Mouse (Mus musculus) liver, postnatal 0 days (tissue): ENCODE measurements around the gene Lactbl1. TPM values are rescaled to one million over a fixed set of nuclear protein-coding genes. Genes with fewer than 3 reads are reported as not detected.
A peak's percentile ranks its signal among the peaks of the same experiment; 100 is the strongest.

Experiments used
- ATAC-seq: fragments of 200-750 bp; cut with Nextera tagmentation; 2 replicates; pipeline ENCODE4 v1.8.0; 2017; ENCODE audit warnings: mild to moderate bottlenecking, moderate library complexity
- DNase-seq: peaks from one replicate; pipeline ENCODE4 v3.0.0-alpha.2; 2016
- H3K27ac ChIP-seq: fragments of 300-500 bp; sonication (generic); 2 replicates; pipeline ENCODE4 v1.5.1; 2014; ENCODE audit warnings: antibody characterized with exemption, moderate library complexity, mild to moderate bottlenecking, low read depth
- H3K27me3 ChIP-seq: fragments of 300-500 bp; sonication (generic); 2 replicates; pipeline ENCODE4 v1.6.1; 2014; ENCODE audit warnings: low read length, control low read depth, mixed read lengths; ENCODE audit not compliant: insufficient read depth
- H3K36me3 ChIP-seq: fragments of 300-500 bp; sonication (generic); replicated peaks from 2 replicates; pipeline ENCODE4 v1.6.1; 2014; ENCODE audit warnings: mild to moderate bottlenecking, control low read depth, low read length, moderate library complexity, mixed read lengths; ENCODE audit not compliant: insufficient read depth
- H3K4me1 ChIP-seq: fragments of 300-500 bp; sonication (generic); 2 replicates; pipeline ENCODE4 v1.6.1; 2014; ENCODE audit warnings: antibody characterized with exemption, mild to moderate bottlenecking, control low read depth; ENCODE audit not compliant: insufficient read depth
- H3K4me2 ChIP-seq: fragments of 300-500 bp; sonication (generic); 2 replicates; pipeline ENCODE4 v1.6.1; 2014; ENCODE audit warnings: low read depth, mild to moderate bottlenecking, low read length, moderate library complexity, mixed read lengths
- H3K4me3 ChIP-seq: fragments of 300-500 bp; sonication (generic); 2 replicates; pipeline ENCODE4 v1.5.1; 2014; ENCODE audit warnings: low read depth, low read length
- H3K9ac ChIP-seq: fragments of 300-500 bp; sonication (generic); replicated peaks from 2 replicates; pipeline ENCODE4 v1.6.1; 2014; ENCODE audit warnings: mild to moderate bottlenecking, moderate library complexity
- H3K9me3 ChIP-seq: fragments of 300-500 bp; sonication (generic); 2 replicates; pipeline ENCODE4 v1.6.1; 2016; ENCODE audit warnings: mild to moderate bottlenecking, control low read depth, low read length, mixed read lengths
- CTCF ChIP-seq: sonication (generic); IDR thresholded peaks from 2 replicates; pipeline ENCODE4 v1.5.1; 2016; ENCODE audit warnings: antibody characterized with exemption, low read depth
- EP300 ChIP-seq: IDR thresholded peaks from 2 replicates; pipeline ENCODE4 v1.6.1; 2016; ENCODE audit warnings: antibody characterized with exemption, low read depth, mild to moderate bottlenecking
- WGBS: fragments of 180-500 bp; shearing (Covaris S2); extraction: QIAGEN DNeasy Blood & Tissue Kit; methylation state at CpG from one replicate; pipeline ENCODE4 v1.1.7; 2014; ENCODE audit not compliant: insufficient replicate concordance; 5-methylcytosine and 5-hydroxymethylcytosine counted together
- polyA plus RNA-seq: library from polyadenylated mRNA; unstranded; fragments of >200 nt; fragmentation: Nextera tagmentation; extraction: Ambion mirVana; gene quantifications from 2 replicates; pipeline ENCODE4 v1.2.1, GENCODE M21; 2015

The Lactbl1 gene
- polyA plus RNA-seq, 1 experiment from 2014 or later, result not detected

GRCm38 (mm10) chr4:136638230-136638750, 15.9 kb downstream of the Lactbl1 start:
- 58% methylated on average over 7 of the region's 7 CpGs for WGBS
- DNase-seq (no peak), ATAC-seq (no peak)
- peaks cover 7% of the 10 kb centered on the region for H3K4me1 ChIP-seq
- no peaks in the 10 kb centered on the region for H3K9me3 ChIP-seq
- H3K36me3 ChIP-seq, result no peaks in the 10 kb centered on the region
- H3K4me3 ChIP-seq, result no peak overlapping the region
- TF ChIP-seq CTCF, result no peak
- no peak for TF ChIP-seq EP300
- H3K9ac ChIP-seq, result no peak overlapping the region
- no peak overlapping the region for H3K4me2 ChIP-seq
- peaks cover 23% of the 10 kb centered on the region for H3K27me3 ChIP-seq
- H3K27ac ChIP-seq, result no peak overlapping the region

GRCm38 (mm10) chr4:136638890-136639289, 16.5 kb downstream of the Lactbl1 start:
- no peak for ATAC-seq
- WGBS, result 12% methylated on average over 10 of the region's 10 CpGs
- Histone ChIP-seq H3K27me3 (peaks cover 23% of the 10 kb centered on the region), H3K9ac (no peak overlapping the region), H3K27ac (no peak overlapping the region), H3K36me3 (no peaks in the 10 kb centered on the region), H3K9me3 (no peaks in the 10 kb centered on the region), H3K4me3 (no peak overlapping the region), H3K4me2 (no peak overlapping the region), H3K4me1 (peaks cover 7% of the 10 kb centered on the region)
- DNase-seq, result no peak
- TF ChIP-seq CTCF (no peak), EP300 (no peak)

- peak; percentile 94 for TF ChIP-seq CTCF
- TF ChIP-seq EP300, result no peak
- WGBS, result 26% methylated on average over 11 of the region's 11 CpGs
- no peaks in the 10 kb centered on the region for H3K9me3 ChIP-seq
- no peak overlapping the region for H3K9ac ChIP-seq
- peak; percentile 85 for DNase-seq
- no peak overlapping the region for H3K27ac ChIP-seq
- H3K36me3 ChIP-seq, result no peaks in the 10 kb centered on the region
- ATAC-seq, result no peak
- no peak overlapping the region for H3K4me2 ChIP-seq
- no peaks in the 10 kb centered on the region for H3K4me1 ChIP-seq
- H3K27me3 ChIP-seq, result no peaks in the 10 kb centered on the region
- no peak overlapping the region for H3K4me3 ChIP-seq
These were observed 26.6 kb downstream of the Lactbl1 start for GRCm38 (mm10) chr4:136648922-136649479.

GRCm38 (mm10) chr4:136649480-136650196, 27.2 kb downstream of the Lactbl1 start:
- Histone ChIP-seq H3K9ac (no peak overlapping the region), H3K9me3 (no peaks in the 10 kb centered on the region), H3K4me1 (no peaks in the 10 kb centered on the region), H3K27ac (no peak overlapping the region), H3K4me2 (no peak overlapping the region), H3K4me3 (no peak overlapping the region), H3K27me3 (no peaks in the 10 kb centered on the region), H3K36me3 (no peaks in the 10 kb centered on the region)
- DNase-seq, result no peak
- TF ChIP-seq EP300 (no peak), CTCF (no peak)
- 43% methylated on average over 13 of the region's 13 CpGs for WGBS
- ATAC-seq, result no peak

GRCm38 (mm10) chr4:136650261-136650660, 27.8 kb downstream of the Lactbl1 start:
- no peaks in the 10 kb centered on the region for H3K36me3 ChIP-seq
- no peak overlapping the region for H3K4me2 ChIP-seq
- ATAC-seq (no peak), DNase-seq (no peak)
- H3K27me3 ChIP-seq, result no peaks in the 10 kb centered on the region
- 80% methylated on average over 8 of the region's 8 CpGs for WGBS
- TF ChIP-seq CTCF (no peak), EP300 (no peak)
- no peak overlapping the region for H3K27ac ChIP-seq
- no peaks in the 10 kb centered on the region for H3K9me3 ChIP-seq
- no peak overlapping the region for H3K9ac ChIP-seq
- no peaks in the 10 kb centered on the region for H3K4me1 ChIP-seq
- no peak overlapping the region for H3K4me3 ChIP-seq

DNA sequence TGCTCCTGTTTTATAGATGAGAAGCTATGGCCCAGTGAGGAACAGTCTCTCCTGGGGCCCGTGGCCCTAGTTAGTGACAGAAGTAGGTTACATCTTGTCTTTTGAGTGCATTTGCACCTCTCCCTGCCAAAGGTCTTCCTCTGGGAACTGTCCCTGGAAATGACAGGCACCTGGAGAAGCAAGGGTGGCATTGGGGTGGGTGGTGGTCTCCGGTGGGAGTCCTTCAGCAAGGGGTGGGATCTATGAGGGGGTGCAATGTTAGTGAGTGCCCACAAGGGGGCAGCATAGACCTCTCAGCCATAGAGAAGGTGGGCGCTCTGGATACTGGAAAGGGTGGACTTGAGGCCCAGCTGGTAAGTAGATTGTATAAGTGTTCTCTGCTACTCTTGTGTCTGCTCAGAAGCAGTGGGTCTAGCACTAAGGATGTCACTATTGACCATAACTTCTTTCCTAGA, 29.0 kb downstream of the Lactbl1 start:
- Histone ChIP-seq H3K27me3 (no peaks in the 10 kb centered on the region), H3K4me2 (no peak overlapping the region), H3K9ac (no peak overlapping the region), H3K36me3 (no peaks in the 10 kb centered on the region), H3K4me3 (no peak overlapping the region), H3K9me3 (no peaks in the 10 kb centered on the region), H3K4me1 (no peaks in the 10 kb centered on the region), H3K27ac (no peak overlapping the region)
- ATAC-seq (no peak), DNase-seq (peak; percentile 41)
- 59% methylated on average over 3 of the region's 3 CpGs for WGBS
- TF ChIP-seq CTCF, result peak; percentile 84
- no peak for TF ChIP-seq EP300
